Mouse (Mus musculus) liver, adult 2 months (tissue): Measurements from ENCODE around the gene Pdzd2.

ENCODE experiments used
- CTCF ChIP-seq: fragments of 200-500 bp; IDR thresholded peaks from 2 replicates; pipeline ENCODE4 v1.5.1; 2011; ENCODE audit warnings: low read depth, low read length, control low read depth
- POLR2A ChIP-seq: fragments of 200-500 bp; IDR thresholded peaks from 2 replicates; pipeline ENCODE4 v1.6.1; 2011; ENCODE audit warnings: low read length, control low read depth; ENCODE audit not compliant: insufficient read depth; ENCODE audit errors: extremely low read depth

DNA sequence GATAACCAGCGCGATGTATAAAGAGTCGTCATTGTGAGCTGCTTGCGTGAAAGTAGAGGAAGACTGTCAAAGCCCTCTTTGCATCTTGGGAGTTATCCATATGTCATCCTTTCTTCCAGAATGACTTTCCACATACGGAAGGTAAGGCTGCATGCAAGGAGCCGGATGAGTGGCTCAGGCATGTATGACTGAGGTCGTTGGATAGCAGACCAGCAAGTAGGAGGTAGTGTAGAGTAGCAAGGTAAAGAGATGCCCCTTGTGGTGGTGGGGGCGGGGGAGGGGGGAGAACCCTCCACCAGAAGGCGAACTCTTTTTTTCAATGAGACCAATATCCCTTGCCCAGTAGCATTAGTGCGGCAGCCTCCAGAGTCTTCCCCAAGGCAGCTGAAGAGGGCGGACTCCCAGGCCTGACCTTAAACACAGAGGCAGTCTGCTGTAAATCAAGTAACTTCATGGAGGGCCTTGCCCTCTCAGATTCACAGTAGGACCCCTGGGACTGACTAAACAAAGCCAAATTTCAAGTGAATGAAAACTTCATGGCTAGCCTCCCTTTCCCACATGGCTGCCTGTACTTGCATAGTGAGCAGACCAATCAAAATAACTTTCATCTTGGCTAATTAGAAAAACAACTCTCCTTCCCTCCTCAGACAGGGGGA, 22.7 kb upstream of the Pdzd2 start:
- TF ChIP-seq POLR2A (no peak), CTCF (no peak)
